Mouse (Mus musculus) neural tube, embryonic 10.5 days (tissue): ENCODE data around the gene Plekha8.

ENCODE experiments used
- DNase-seq: peaks from one replicate; pipeline ENCODE4 v3.0.0-alpha.2; 2017; ENCODE audit warnings: low spot score; ENCODE audit errors: extremely low spot score

Gene Plekha8

GRCm38 (mm10) chr6:54641953-54642352 lies 47.0 kb downstream of the Plekha8 start:
- DNase-seq: no peak

- DNase-seq: no peak
Measured at GRCm38 (mm10) chr6:54643181-54643580, 48.3 kb downstream of the Plekha8 start.

GRCm38 (mm10) chr6:54655471-54656095 lies 60.7 kb downstream of the Plekha8 start:
- no peak for DNase-seq

GRCm38 (mm10) chr6:54657861-54658260 lies 63.0 kb downstream of the Plekha8 start:
- DNase-seq: no peak

GRCm38 (mm10) chr6:54669868-54670267 lies 75.0 kb downstream of the Plekha8 start:
- DNase-seq: no peak

GRCm38 (mm10) chr6:54672901-54673300 lies 78.0 kb downstream of the Plekha8 start:
- no peak for DNase-seq

- DNase-seq: no peak
Measured at GRCm38 (mm10) chr6:54679686-54680085, 84.8 kb downstream of the Plekha8 start.

GRCm38 (mm10) chr6:54680891-54681745 lies 86.2 kb downstream of the Plekha8 start, which contains the start of gene Mturn:
Mturn (plus strand) TSS chr6:54681624.
- peak; percentile 98 for DNase-seq

- no peak for DNase-seq
Measured at GRCm38 (mm10) chr6:54681746-54682428, 87.0 kb downstream of the Plekha8 start.

GRCm38 (mm10) chr6:54684085-54684484 lies 89.2 kb downstream of the Plekha8 start:
- DNase-seq: no peak

- no peak for DNase-seq
Measured at GRCm38 (mm10) chr6:54685103-54685502, 90.2 kb downstream of the Plekha8 start.

- no peak for DNase-seq
Measured at GRCm38 (mm10) chr6:54685716-54686395, 90.9 kb downstream of the Plekha8 start.

GRCm38 (mm10) chr6:54686946-54687737 lies 92.2 kb downstream of the Plekha8 start:
- no peak for DNase-seq

GRCm38 (mm10) chr6:54688467-54689323 lies 93.8 kb downstream of the Plekha8 start:
- no peak for DNase-seq

GRCm38 (mm10) chr6:54689686-54690085 lies 94.8 kb downstream of the Plekha8 start:
- no peak for DNase-seq

GRCm38 (mm10) chr6:54690838-54691237 lies 95.9 kb downstream of the Plekha8 start:
- DNase-seq: no peak

- no peak for DNase-seq
Measured at GRCm38 (mm10) chr6:54691368-54692116, 96.6 kb downstream of the Plekha8 start.

GRCm38 (mm10) chr6:54692201-54692600 lies 97.3 kb downstream of the Plekha8 start:
- DNase-seq: no peak

- no peak for DNase-seq
Measured at GRCm38 (mm10) chr6:54693286-54693685, 98.4 kb downstream of the Plekha8 start.
